Mouse (Mus musculus) hindbrain, embryonic 12.5 days (tissue): ENCODE measurements at regions not wholly inside any gene's neighbourhood (a gene's known extent, or its start where the extent isn't known, plus 50 kb on each side); places are given as distances from the start of the nearest gene placed in this dataset.

Experiments
- ATAC-seq: fragments of 200-750 bp; cut with Nextera tagmentation; 2 replicates; pipeline ENCODE4 v1.8.0; 2017; ENCODE audit warnings: moderate TSS enrichment; ENCODE audit not compliant: low FRiP score
- H3K27ac ChIP-seq: fragments of 300-500 bp; sonication (generic); 2 replicates; pipeline ENCODE4 v1.5.1; 2016; ENCODE audit warnings: mild to moderate bottlenecking
- H3K27me3 ChIP-seq: fragments of 300-500 bp; sonication (generic); 2 replicates; pipeline ENCODE4 v1.6.1; 2016; ENCODE audit warnings: mild to moderate bottlenecking
- H3K36me3 ChIP-seq: fragments of 300-500 bp; sonication (generic); 2 replicates; pipeline ENCODE4 v1.6.1; 2016; ENCODE audit warnings: mild to moderate bottlenecking
- H3K4me1 ChIP-seq: fragments of 300-500 bp; sonication (generic); 2 replicates; pipeline ENCODE4 v1.6.1; 2016
- H3K4me2 ChIP-seq: fragments of 300-500 bp; sonication (generic); replicated peaks from 2 replicates; pipeline ENCODE4 v1.6.1; 2016; ENCODE audit warnings: mild to moderate bottlenecking
- H3K4me3 ChIP-seq: fragments of 300-500 bp; sonication (generic); 2 replicates; pipeline ENCODE4 v1.5.1; 2016; ENCODE audit warnings: mild to moderate bottlenecking
- H3K9ac ChIP-seq: fragments of 300-500 bp; sonication (generic); 2 replicates; pipeline ENCODE4 v1.6.1; 2016; ENCODE audit warnings: mild to moderate bottlenecking, moderate library complexity
- H3K9me3 ChIP-seq: fragments of 300-500 bp; sonication (generic); replicated peaks from 2 replicates; pipeline ENCODE4 v1.6.1; 2016; ENCODE audit warnings: mild to moderate bottlenecking
- WGBS: fragments of 180-500 bp; shearing (Covaris S2); methylation state at CpG from one replicate; pipeline ENCODE4 v1.1.7; 2016; 5-methylcytosine and 5-hydroxymethylcytosine counted together

DNA sequence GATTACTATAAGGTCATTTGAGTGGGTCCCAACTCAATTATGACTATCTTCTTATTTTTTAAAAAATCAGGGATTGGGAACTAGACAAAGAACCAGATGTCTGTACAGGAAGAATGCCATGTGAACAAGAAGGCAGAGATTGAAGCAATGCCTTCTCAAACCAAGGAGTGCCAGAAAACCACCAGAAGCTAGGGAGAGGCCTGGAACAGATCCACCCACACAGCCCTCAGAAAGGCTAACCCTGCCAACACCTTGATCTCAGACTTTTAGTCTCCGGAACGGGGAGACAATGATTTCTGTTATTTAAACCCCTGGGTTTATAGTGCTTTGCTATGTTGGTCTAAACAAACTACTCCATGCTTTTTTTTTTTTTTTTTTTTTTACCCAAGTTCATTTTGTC is 136.2 kb upstream of the Prep start:
- ATAC-seq, result no peak
- H3K9ac ChIP-seq, result no peak overlapping the region
- no peaks in the 10 kb centered on the region for H3K36me3 ChIP-seq
- no peak overlapping the region for H3K27ac ChIP-seq
- no peaks in the 10 kb centered on the region for H3K27me3 ChIP-seq
- no peak overlapping the region for H3K4me2 ChIP-seq
- WGBS, result 96% methylated on average over 2 of the region's 2 CpGs
- no peaks in the 10 kb centered on the region for H3K4me1 ChIP-seq
- no peaks in the 10 kb centered on the region for H3K9me3 ChIP-seq
- H3K4me3 ChIP-seq, result no peak overlapping the region

DNA sequence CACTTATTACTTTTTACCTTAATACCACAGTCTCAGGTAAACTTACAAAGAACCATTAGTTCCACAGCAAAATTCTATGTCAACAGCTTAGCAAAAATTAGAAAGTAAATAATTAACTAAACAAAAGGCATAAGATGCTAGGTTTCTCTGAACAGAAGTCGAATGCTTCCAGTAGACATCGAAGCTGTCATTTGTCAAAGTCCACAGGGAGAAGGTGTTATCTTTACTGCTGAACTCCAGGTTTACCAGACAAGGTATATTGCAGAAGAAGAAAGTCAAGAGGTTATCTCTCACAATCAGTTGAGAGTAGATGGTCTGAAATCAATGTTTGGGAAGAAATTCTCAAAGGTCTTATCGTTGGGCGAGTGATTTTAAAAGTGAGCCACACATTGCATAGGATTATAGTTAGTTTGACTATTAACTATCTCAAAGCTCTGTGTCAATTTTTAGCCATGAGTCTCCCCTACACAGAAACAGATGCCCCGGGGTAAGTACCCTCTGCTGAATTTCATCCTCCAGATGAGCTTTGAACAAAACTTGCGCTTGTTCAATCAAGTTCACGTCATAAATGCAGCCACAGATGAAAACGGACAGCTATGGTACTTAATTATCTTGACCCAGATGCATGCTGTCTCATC is 153.1 kb upstream of the Prep start:
- no peaks in the 10 kb centered on the region for H3K36me3 ChIP-seq
- no peak overlapping the region for H3K4me3 ChIP-seq
- no peaks in the 10 kb centered on the region for H3K4me1 ChIP-seq
- H3K4me2 ChIP-seq, result no peak overlapping the region
- no peak overlapping the region for H3K27ac ChIP-seq
- no peaks in the 10 kb centered on the region for H3K9me3 ChIP-seq
- 89% methylated on average over 8 of the region's 8 CpGs for WGBS
- no peaks in the 10 kb centered on the region for H3K27me3 ChIP-seq
- no peak for ATAC-seq
- no peak overlapping the region for H3K9ac ChIP-seq

DNA sequence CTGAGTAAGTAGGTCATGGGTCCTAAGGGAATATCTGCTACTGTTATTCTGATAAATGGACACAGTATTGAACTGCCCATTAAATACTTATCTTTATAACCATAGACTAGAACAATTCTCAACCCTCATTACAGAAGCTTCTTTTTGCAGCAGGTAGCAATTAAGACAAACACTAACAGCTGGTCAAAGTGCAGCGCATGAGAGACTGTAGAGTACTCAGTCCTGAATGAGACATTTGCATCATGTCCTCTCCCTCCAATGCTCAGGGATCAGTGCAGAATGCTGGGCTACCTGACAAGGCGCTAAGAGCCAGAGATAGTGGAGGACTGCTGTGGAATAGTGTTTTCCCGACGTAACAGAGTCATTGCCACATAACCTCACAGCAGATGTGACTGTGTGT is 162.5 kb upstream of the Prep start:
- H3K9me3 ChIP-seq, result 0 out of 2 replicates have a peak, but pooled peaks cover 13% of the 10 kb centered on the region
- H3K27me3 ChIP-seq, result no peaks in the 10 kb centered on the region
- H3K4me1 ChIP-seq, result no peaks in the 10 kb centered on the region
- H3K27ac ChIP-seq, result no peak overlapping the region
- H3K36me3 ChIP-seq, result no peaks in the 10 kb centered on the region
- H3K4me3 ChIP-seq, result no peak overlapping the region
- WGBS, result 93% methylated on average over 4 of the region's 4 CpGs
- no peak overlapping the region for H3K4me2 ChIP-seq
- no peak for ATAC-seq
- no peak overlapping the region for H3K9ac ChIP-seq

DNA sequence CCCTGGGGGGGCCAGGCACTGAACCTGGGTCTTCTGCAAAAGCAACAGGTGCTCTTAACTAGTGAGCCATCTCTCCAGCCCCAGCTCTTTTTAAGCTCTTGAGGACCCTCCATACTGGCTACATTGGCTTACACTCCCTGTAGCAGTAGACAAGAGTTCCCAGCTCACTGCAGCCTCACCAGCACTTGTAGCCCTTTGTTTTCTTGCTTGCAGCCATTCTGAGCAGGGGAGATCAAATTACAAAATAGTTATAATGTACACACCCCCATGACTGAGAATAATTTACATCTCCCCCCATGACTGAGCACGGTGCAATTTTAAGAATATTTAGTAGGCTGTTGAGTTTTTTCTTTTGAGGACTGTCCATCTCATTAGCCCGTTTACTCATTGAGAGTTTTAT is 165.8 kb upstream of the Prep start:
- 76% methylated on average over 2 of the region's 2 CpGs for WGBS
- H3K27ac ChIP-seq, result no peak overlapping the region
- 0 out of 2 replicates have a peak, but pooled peaks cover 13% of the 10 kb centered on the region for H3K9me3 ChIP-seq
- H3K36me3 ChIP-seq, result no peaks in the 10 kb centered on the region
- no peaks in the 10 kb centered on the region for H3K4me1 ChIP-seq
- H3K4me3 ChIP-seq, result no peak overlapping the region
- no peaks in the 10 kb centered on the region for H3K27me3 ChIP-seq
- no peak overlapping the region for H3K9ac ChIP-seq
- no peak overlapping the region for H3K4me2 ChIP-seq
- ATAC-seq, result no peak

DNA sequence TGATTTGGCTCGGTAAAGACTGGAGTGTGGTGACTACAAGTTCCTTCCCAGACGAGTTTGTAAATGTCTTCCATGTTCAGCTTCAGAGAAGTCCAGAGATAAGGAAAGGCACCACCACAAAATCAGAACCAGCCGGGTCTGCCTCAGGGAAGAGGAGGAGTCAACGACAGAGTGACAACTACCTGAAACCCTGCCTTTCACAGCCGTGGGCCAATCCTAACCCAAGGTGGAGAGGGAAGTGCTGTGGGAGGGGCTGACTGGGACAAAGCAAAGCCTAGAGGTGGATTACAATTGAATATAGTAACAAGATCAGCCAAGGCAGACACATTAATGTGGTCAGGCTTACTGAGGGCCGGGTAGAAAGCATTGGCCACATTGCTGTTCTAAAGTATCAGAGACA is 174.9 kb upstream of the Prep start:
- ATAC-seq, result no peak
- no peak overlapping the region for H3K9ac ChIP-seq
- no peaks in the 10 kb centered on the region for H3K27me3 ChIP-seq
- no peaks in the 10 kb centered on the region for H3K9me3 ChIP-seq
- WGBS, result 62% methylated on average over 6 of the region's 6 CpGs
- no peak overlapping the region for H3K4me2 ChIP-seq
- H3K4me1 ChIP-seq, result peaks cover 4% of the 10 kb centered on the region; the same call in 1 of the 2 replicates
- no peaks in the 10 kb centered on the region for H3K36me3 ChIP-seq
- H3K4me3 ChIP-seq, result no peak overlapping the region
- H3K27ac ChIP-seq, result no peak overlapping the region

DNA sequence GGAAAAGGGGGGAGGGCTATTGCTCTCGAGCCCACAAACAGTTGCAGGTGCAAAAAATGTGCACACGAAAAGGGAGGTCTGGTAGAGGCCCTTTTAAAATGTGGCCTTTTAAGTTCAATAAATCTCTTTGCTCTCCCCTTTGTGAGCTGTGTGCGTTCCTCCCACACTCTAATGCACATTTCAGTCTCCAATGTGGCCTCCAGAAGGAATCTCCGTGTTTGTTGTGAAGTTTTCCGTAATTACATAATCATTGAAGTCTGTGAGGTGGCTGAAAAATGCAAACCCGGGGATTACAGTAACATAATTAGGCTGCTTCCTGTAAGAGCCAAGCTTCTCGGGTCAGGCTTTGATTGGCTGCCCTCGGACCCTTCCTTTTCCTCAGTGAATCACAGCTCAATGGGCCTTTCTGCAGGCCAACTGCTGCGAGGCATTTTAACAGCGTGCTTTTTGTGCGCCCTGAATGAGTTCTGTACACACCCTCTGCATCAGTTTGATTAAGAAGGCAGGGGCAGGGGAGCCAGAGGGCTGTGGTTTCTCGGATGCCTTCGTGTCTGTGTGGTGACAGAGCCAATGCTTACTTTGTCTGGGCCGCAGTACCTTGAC is 179.8 kb upstream of the Prep start:
- Histone ChIP-seq H3K27me3 (no peaks in the 10 kb centered on the region), H3K27ac (no peak overlapping the region), H3K4me3 (no peak overlapping the region), H3K9ac (no peak overlapping the region), H3K36me3 (no peaks in the 10 kb centered on the region), H3K4me1 (peaks cover 7% of the 10 kb centered on the region; the same call in 1 of the 2 replicates), H3K4me2 (peak overlapping the region; percentile 13; the same call in 1 of the 2 replicates), H3K9me3 (no peaks in the 10 kb centered on the region)
- 33% methylated on average over 14 of the region's 14 CpGs for WGBS
- peak; percentile 71 for ATAC-seq

DNA sequence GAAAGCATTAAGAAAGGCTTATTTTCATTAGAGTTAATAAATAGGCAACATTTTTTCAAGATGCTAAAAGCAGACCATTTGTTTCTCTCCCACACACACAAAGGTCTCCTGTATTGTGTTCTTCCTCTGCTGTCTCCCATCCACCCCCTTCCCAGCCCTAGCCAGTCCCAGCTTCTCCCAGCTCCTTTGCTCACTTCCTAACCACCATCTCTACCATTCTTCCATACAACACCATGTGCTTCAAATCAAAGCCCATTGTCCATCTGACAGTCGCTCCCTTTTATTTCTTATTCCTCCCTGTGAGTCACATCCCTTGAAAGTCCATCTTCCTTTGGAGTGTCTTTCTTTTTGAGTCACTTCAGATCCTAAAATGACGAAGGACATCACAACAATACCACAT is 185.0 kb upstream of the Prep start:
- H3K4me1 ChIP-seq, result peaks cover 2% of the 10 kb centered on the region; the same call in 1 of the 2 replicates
- no peak overlapping the region for H3K4me2 ChIP-seq
- no peaks in the 10 kb centered on the region for H3K36me3 ChIP-seq
- H3K9me3 ChIP-seq, result no peaks in the 10 kb centered on the region
- H3K9ac ChIP-seq, result no peak overlapping the region
- no peaks in the 10 kb centered on the region for H3K27me3 ChIP-seq
- H3K4me3 ChIP-seq, result no peak overlapping the region
- no peak overlapping the region for H3K27ac ChIP-seq
- WGBS, result 53% methylated on average over 2 of the region's 2 CpGs
- no peak for ATAC-seq

DNA sequence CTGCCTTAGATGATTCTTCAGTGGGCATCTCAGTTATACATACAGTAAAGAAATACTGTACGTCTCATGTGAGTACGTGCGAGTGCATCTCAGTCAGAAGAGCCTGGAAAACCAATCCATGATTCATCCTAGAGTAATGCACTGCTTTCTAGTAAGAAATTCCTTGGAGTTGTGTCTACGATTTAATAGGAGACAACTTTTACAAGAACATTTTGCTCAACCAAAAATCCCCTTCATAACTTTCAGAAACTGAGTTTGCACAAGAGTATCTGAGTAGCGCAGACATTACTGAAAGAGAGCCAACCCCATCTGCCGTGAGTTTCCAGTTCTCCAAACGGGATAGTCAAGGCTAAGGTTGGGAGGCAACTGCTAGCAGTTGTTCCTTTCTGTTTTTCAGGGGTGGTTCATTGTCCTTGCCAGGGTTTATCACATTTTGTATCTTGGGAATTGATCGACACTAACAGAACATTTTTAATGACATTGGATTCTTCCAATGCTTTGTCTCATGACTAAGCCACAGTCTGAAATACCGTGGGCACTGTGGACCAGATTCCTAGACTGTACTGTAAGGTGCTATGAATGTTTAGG is 189.8 kb upstream of the Prep start:
- Histone ChIP-seq H3K36me3 (no peaks in the 10 kb centered on the region), H3K9ac (no peak overlapping the region), H3K27me3 (no peaks in the 10 kb centered on the region), H3K27ac (no peak overlapping the region), H3K4me2 (no peak overlapping the region), H3K4me3 (no peak overlapping the region), H3K9me3 (no peaks in the 10 kb centered on the region), H3K4me1 (no peaks in the 10 kb centered on the region)
- WGBS, result 96% methylated on average over 9 of the region's 9 CpGs
- ATAC-seq, result no peak

DNA sequence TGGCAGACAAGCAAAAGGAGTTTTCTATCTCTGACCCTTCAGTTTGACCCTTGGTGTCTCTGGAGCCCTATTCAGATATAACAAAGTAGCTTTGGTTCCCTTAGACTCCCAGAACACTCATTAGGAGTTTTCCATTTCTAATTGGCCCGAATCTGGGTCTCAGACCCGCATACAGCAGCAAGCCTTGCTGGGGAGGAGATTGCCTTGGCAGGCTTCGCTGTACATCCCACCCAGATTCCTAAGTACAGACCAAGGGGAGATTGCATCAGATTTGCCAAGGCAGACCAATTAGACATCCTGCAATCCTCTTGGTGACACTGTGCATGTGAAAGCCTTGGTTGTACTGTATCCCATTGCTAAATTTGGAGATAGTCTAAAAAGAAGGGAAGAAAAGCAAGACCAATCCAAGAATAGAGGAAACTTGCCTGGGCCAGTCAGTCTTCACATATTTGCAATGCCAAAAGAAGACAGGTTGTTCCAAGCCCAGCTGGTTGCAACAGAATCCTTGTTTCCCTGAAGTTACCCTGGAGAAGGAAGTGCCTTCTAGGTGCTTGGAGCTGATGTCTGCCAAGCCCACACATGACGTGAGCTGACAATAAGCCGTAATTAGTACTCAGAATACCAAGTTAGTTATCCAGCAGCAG is 193.2 kb upstream of the Prep start:
- ATAC-seq, result no peak

DNA sequence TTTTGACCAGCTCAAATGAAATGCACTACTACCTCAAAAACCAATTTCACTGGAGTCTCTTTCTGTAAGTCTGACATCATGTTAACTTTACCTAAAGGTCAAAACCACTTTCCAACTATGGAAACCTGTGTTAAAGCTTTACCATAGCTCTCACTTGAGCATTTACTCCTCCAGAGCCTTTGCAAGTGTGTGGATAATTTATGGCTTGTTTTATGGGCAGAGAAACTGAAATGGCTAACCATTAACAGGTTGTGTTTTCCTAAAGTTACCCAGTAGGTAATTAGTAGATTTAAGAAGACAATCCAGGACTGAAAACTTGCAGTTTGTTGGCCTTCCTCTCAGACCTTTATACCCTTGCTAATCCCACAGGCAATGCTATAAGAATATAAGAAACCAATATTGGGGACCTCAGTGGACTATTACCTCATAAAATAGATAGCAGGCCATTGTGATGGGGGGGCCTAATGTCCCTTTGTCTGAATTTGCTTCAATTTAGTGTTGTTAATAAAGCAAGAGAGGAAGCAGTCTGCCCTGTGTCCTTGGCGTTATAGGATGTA is 202.7 kb upstream of the Prep start:
- H3K27me3 ChIP-seq, result no peaks in the 10 kb centered on the region
- H3K27ac ChIP-seq, result no peak overlapping the region
- no peaks in the 10 kb centered on the region for H3K9me3 ChIP-seq
- no peak overlapping the region for H3K4me2 ChIP-seq
- ATAC-seq, result no peak
- no peaks in the 10 kb centered on the region for H3K36me3 ChIP-seq
- no peaks in the 10 kb centered on the region for H3K4me1 ChIP-seq
- no peak overlapping the region for H3K9ac ChIP-seq
- no peak overlapping the region for H3K4me3 ChIP-seq
- 92% methylated on average over 1 of the region's 1 CpGs for WGBS

More for the DNA sequence above, 193.2 kb upstream of the Prep start:
- no peak overlapping the region for H3K27ac ChIP-seq
- H3K4me2 ChIP-seq, result no peak overlapping the region
- no peaks in the 10 kb centered on the region for H3K4me1 ChIP-seq
- WGBS, result 74% methylated on average over 5 of the region's 5 CpGs
- H3K4me3 ChIP-seq, result no peak overlapping the region
- no peaks in the 10 kb centered on the region for H3K36me3 ChIP-seq
- no peaks in the 10 kb centered on the region for H3K27me3 ChIP-seq
- H3K9me3 ChIP-seq, result no peaks in the 10 kb centered on the region
- no peak overlapping the region for H3K9ac ChIP-seq

DNA sequence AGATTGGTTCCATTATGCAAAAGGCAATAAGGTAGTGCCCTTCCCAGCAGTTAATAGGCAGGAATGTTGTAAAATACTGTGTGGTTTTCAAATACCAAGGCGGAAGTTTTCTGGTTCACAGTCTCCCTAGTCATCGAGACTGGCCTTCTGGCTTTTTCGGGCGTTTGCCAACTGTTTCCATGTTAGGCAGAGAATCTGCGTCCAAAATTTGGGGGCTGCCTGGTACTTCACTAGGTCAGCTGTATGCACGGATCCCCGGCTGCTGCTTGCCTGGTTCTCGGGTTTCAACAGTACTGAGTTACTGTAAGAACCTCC is 204.7 kb upstream of the Prep start:
- ATAC-seq, result no peak
- H3K36me3 ChIP-seq, result no peaks in the 10 kb centered on the region
- no peak overlapping the region for H3K27ac ChIP-seq
- H3K4me1 ChIP-seq, result no peaks in the 10 kb centered on the region
- no peak overlapping the region for H3K9ac ChIP-seq
- H3K4me2 ChIP-seq, result no peak overlapping the region
- H3K27me3 ChIP-seq, result no peaks in the 10 kb centered on the region
- WGBS, result 75% methylated on average over 8 of the region's 8 CpGs
- H3K4me3 ChIP-seq, result no peak overlapping the region
- H3K9me3 ChIP-seq, result no peaks in the 10 kb centered on the region

DNA sequence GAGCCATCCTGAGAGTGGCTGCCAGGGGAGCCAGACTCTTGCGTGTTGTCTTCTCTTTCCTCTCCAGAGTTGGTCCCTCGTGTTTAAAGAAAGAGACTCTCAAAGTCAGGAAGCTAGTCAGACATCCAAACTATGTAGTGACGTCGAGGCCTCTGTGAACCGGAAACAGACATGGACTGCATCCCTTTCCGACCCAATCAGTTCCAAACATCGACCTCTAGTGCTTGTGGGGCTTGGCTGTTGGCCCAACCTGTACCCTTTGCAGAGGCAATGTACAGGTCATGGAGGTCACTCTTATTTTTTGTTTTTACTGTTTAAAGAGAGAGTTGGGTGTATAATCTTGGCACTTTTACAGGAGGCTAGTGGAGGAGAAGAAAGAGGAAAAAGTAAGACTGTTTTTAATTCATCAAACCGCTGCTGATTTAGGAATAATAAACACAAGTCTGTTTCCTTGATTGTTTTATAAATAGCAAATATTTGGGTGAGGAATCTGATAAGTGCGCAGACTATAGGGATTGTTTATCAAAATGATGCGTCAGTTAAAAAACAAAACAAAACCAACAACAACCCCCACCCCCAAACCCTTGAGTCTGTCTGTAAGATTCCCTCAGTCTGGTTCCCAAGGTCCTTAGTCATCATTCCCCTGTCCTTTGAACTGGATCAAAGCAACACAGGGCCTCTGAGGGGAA is 205.2 kb upstream of the Prep start:
- H3K27me3 ChIP-seq, result no peaks in the 10 kb centered on the region
- H3K4me1 ChIP-seq, result no peaks in the 10 kb centered on the region
- H3K4me2 ChIP-seq, result no peak overlapping the region
- no peak overlapping the region for H3K27ac ChIP-seq
- no peaks in the 10 kb centered on the region for H3K9me3 ChIP-seq
- WGBS, result 82% methylated on average over 10 of the region's 10 CpGs
- H3K9ac ChIP-seq, result no peak overlapping the region
- no peak for ATAC-seq
- H3K36me3 ChIP-seq, result no peaks in the 10 kb centered on the region
- no peak overlapping the region for H3K4me3 ChIP-seq
